Mouse (Mus musculus): ENCODE results near the gene Relb.

DNA sequence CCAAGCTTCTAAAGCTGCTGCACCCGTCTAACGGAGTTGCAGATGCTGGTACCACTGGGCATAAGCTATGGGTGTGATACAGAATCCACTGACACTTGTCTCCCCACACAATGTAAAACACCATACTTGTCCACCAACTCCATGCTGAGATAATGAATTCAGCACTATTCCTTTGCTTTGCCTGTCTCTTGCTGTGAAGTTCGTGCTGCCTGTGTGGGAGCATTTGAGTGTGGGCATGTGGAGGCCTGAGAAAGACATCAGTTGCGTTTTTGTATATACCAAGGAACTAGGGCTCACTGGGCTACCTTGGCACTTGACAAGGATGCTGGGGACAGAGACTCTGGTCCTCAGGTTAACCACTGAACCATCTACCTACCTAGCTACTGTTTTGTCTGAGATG lies 12.0 kb upstream of the Relb start:
- no peak for TF ChIP-seq MAFK (IDR thresholded peaks at IDR 0.05; ENCODE audit: insufficient read depth, low read depth, low read length)
- no peak for TF ChIP-seq ZC3H11A (IDR thresholded peaks at IDR 0.05; ENCODE audit: borderline replicate concordance, low read depth, low read length)
- no peak for TF ChIP-seq HCFC1 (IDR thresholded peaks at IDR 0.05; ENCODE audit: borderline replicate concordance, insufficient read depth, low read length)
- TF ChIP-seq CHD2 (IDR thresholded peaks at IDR 0.05; ENCODE audit: low read depth, low read length): no peak
- no peak for TF ChIP-seq ZNF384 (IDR thresholded peaks at IDR 0.05; ENCODE audit: low read depth, low read length)
